Mouse (Mus musculus): ENCODE data around the gene Tjp2.

- TF ChIP-seq CTCF (IDR thresholded peaks at IDR 0.05; ENCODE audit: borderline replicate concordance, extremely low read depth, insufficient read depth, insufficient read length): no peak
- TF ChIP-seq POLR2A (IDR thresholded peaks at IDR 0.05; ENCODE audit: borderline replicate concordance, extremely low read depth, insufficient read depth, insufficient read length, poor library complexity, severe bottlenecking): no peak
Measured at GRCm38 (mm10) chr19:24205001-24205400, 19.8 kb downstream of the Tjp2 start.
